Mouse (Mus musculus): ENCODE measurements around the gene Hsf2bp.

- TF ChIP-seq POLR2A (IDR thresholded peaks at IDR 0.05; ENCODE audit: borderline replicate concordance, low read depth, low read length) (no peak), CTCF (IDR thresholded peaks at IDR 0.05; ENCODE audit: low read depth, low read length) (no peak)
Observed at GRCm38 (mm10) chr17:32028301-32028700, 7.8 kb downstream of the Hsf2bp start.

Data from bone marrow macrophage, adult 2 months (primary cell).